10 mouse cellular contexts compared by ENCODE assay signal in genomic region chr14:25557014-25557413, GRCm38 (mm10).
A peak's percentile ranks its signal among the peaks of the same experiment; 100 is the strongest.
DNase-seq lines count a peak whose midpoint lies in the region; ATAC-seq and TF ChIP-seq lines count a peak whose summit lies in the region.
"Had no signal": no experiment of that assay in that cellular context is flagged by ENCODE, and none has a peak within 500 bp of the region (broad histone marks: within the 10 kb centered on the region; RNA-seq: fewer than 3 reads in every experiment).

No protein-coding gene starts in this region.

- H3K9me3 ChIP-seq in heart, postnatal 0 days (replicated peaks; ENCODE audit: control insufficient read depth, low read length), result no peaks in the 10 kb centered on the region
- H3K9me3 ChIP-seq in forebrain, embryonic 10.5 days, result no peaks in the 10 kb centered on the region
- no peaks in the 10 kb centered on the region for H3K9me3 ChIP-seq in midbrain, embryonic 15.5 days
- H3K9me3 ChIP-seq: neural tube, embryonic 12.5 days had no signal

- H3K36me3 ChIP-seq in heart, postnatal 0 days (replicated peaks; ENCODE audit: control insufficient read depth, insufficient read depth, low read length), result 0 out of 2 replicates have a peak, but pooled peaks cover 10% of the 10 kb centered on the region
- peaks cover 56% of the 10 kb centered on the region for H3K36me3 ChIP-seq in forebrain, embryonic 10.5 days (replicated peaks)
- no peaks in the 10 kb centered on the region for H3K36me3 ChIP-seq in midbrain, embryonic 15.5 days (replicated peaks)

- intact Hi-C loops in heart, postnatal 10 days (cut with DNase I), result no loop called here

- peak overlapping the region; percentile 76 for H3K27ac ChIP-seq in heart, postnatal 0 days (ENCODE audit: low read depth)
- H3K27ac ChIP-seq in forebrain, embryonic 10.5 days, result peak overlapping the region; percentile 80
- peak overlapping the region; percentile 69 for H3K27ac ChIP-seq in midbrain, embryonic 15.5 days

- H3K4me3 ChIP-seq in heart, postnatal 0 days (ENCODE audit: low read depth, low read length), result no peak overlapping the region
- no peak overlapping the region for H3K4me3 ChIP-seq in forebrain, embryonic 10.5 days
- H3K4me3 ChIP-seq in midbrain, embryonic 15.5 days, result no peak overlapping the region
- H3K4me3 ChIP-seq: neural tube, embryonic 12.5 days had no signal

- no peak for TF ChIP-seq CTCF in heart, postnatal 0 days (IDR thresholded peaks at IDR 0.05; ENCODE audit: low read depth)

- H3K9ac ChIP-seq in heart, postnatal 0 days (replicated peaks; ENCODE audit: low read depth, low read length), result no peak overlapping the region
- no peak overlapping the region for H3K9ac ChIP-seq in midbrain, embryonic 15.5 days

- ATAC-seq in heart, postnatal 0 days (ENCODE audit: insufficient read depth, low read depth), result no peak
- no peak for ATAC-seq in midbrain, embryonic 15.5 days (replicated peaks)

- no peak for TF ChIP-seq EP300 in heart, postnatal 0 days (IDR thresholded peaks at IDR 0.05; ENCODE audit: low read depth)

- peaks cover 40% of the 10 kb centered on the region for H3K4me1 ChIP-seq in heart, postnatal 0 days (ENCODE audit: control insufficient read depth, insufficient read depth)
- peaks cover 83% of the 10 kb centered on the region for H3K4me1 ChIP-seq in forebrain, embryonic 10.5 days
- H3K4me1 ChIP-seq in midbrain, embryonic 15.5 days, result peaks cover 57% of the 10 kb centered on the region

- H3K27me3 ChIP-seq in heart, postnatal 0 days (ENCODE audit: control insufficient read depth, insufficient read depth, low read length), result no peaks in the 10 kb centered on the region
- H3K27me3 ChIP-seq in forebrain, embryonic 10.5 days (ENCODE audit: poor library complexity, severe bottlenecking), result no peaks in the 10 kb centered on the region
- no peaks in the 10 kb centered on the region for H3K27me3 ChIP-seq in midbrain, embryonic 15.5 days (replicated peaks)
- H3K27me3 ChIP-seq: neural tube, embryonic 12.5 days had no signal

- H3K4me2 ChIP-seq in heart, postnatal 0 days (ENCODE audit: low read depth, low read length), result no peak overlapping the region
- H3K4me2 ChIP-seq in midbrain, embryonic 15.5 days, result no peak overlapping the region

- WGBS in heart, postnatal 0 days, result 49% methylated on average over 8 of the region's 8 CpGs
- 45% methylated on average over 8 of the region's 8 CpGs for WGBS in forebrain, embryonic 10.5 days
- WGBS in midbrain, embryonic 15.5 days, result 45% methylated on average over 8 of the region's 8 CpGs

- no peak for DNase-seq in heart, postnatal 0 days (ENCODE audit: low spot score)
- DNase-seq in heart, postnatal 10 days, result no peak
- DNase-seq in forebrain, embryonic 10.5 days (ENCODE audit: extremely low spot score, low spot score), result no peak
- peak; percentile 69 for DNase-seq in kidney, postnatal 10 days
- no peak for DNase-seq in thymus, postnatal 10 days (ENCODE audit: low spot score in 2 of 2)
- DNase-seq in spleen, postnatal 36 days (ENCODE audit: low spot score in 2 of 2), result no peak
- no peak for DNase-seq in frontal cortex, adult 2 months (ENCODE audit: extremely low spot score in 1 of 2, low spot score in 1 of 2)
- DNase-seq: adrenal gland, adult 8-10 months had no signal
